Mouse (Mus musculus) myocyte (in vitro differentiated cells): ENCODE results near the gene Glra1.

Experiments
- CEBPB ChIP-seq: IDR thresholded peaks from 2 replicates; pipeline ENCODE4 v1.6.1; 2011; ENCODE audit warnings: mild to moderate bottlenecking, moderate library complexity; ENCODE audit not compliant: poor library complexity, insufficient read depth, severe bottlenecking
- E2F4 ChIP-seq: IDR thresholded peaks from one replicate; pipeline ENCODE4 v1.6.1; 2011; ENCODE audit warnings: mild to moderate bottlenecking, control low read depth, moderate library complexity; ENCODE audit not compliant: insufficient read depth
- MAX ChIP-seq: IDR thresholded peaks from one replicate; pipeline ENCODE4 v1.6.1; 2011; ENCODE audit warnings: low read depth, mild to moderate bottlenecking, control low read depth
- POLR2A ChIP-seq: IDR thresholded peaks from one replicate; pipeline ENCODE4 v1.6.1; 2011; ENCODE audit warnings: low read depth, mild to moderate bottlenecking, control low read depth, moderate library complexity; ENCODE audit not compliant: insufficient read length
- TCF12 ChIP-seq: IDR thresholded peaks from one replicate; pipeline ENCODE4 v1.6.1; 2011; ENCODE audit warnings: mild to moderate bottlenecking, control low read depth; ENCODE audit not compliant: poor library complexity, insufficient read depth, severe bottlenecking
- USF1 ChIP-seq: IDR thresholded peaks from one replicate; pipeline ENCODE4 v1.6.1; 2011; ENCODE audit warnings: low read depth, mild to moderate bottlenecking, control low read depth, moderate library complexity

DNA sequence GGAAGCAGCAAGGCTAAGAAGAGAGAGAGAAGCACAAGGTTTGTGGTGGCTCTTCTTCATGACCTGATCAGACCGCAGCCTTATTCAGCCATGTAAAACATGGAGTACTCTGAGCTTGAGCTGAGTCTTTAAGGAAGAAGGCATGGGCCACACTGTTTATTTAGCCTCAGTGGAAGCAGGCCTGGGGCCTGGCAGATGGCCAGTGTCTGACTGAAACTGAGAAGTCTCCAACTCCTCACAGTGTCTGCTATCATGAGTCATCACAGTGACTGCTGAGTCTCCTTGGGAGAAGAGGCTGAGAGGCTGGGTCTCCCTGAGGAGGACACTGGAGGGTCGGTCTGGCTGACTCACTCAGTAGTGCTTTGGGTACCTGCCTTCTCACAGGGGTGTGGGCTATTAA, 33.6 kb downstream of the Glra1 start:
- TF ChIP-seq POLR2A (no peak), E2F4 (no peak), MAX (no peak), CEBPB (no peak), TCF12 (no peak), USF1 (no peak)
